Mouse (Mus musculus): Measurements from ENCODE around the gene Pepd. TPM values are rescaled to one million over a fixed set of nuclear protein-coding genes. Genes with fewer than 3 reads are reported as not detected.

Pepd gene
- polyA plus RNA-seq, 1 experiment from 2014 or later: 128 TPM

GRCm38 (mm10) chr7:35059467-35059866 lies 147.3 kb downstream of the Pepd start:
- CTCF ChIA-PET: interaction anchor here (0.8 to 1.4 kb wide), 2 partner anchors 11 to 40 kb away, joined by 3 read pairs; no protein-coding TSS in a partner anchor
- POLR2A ChIA-PET: no interaction called here
- in situ Hi-C loops (cut with MboI; ENCODE audit: low pct_unique_long_range_greater_than_20kb): no loop called here
- H3K27me3 ChIP-seq: no peaks in the 10 kb centered on the region
- DNase-seq (ENCODE audit: low read depth, low spot score): no peak
- no peak for TF ChIP-seq CTCF (IDR thresholded peaks at IDR 0.05)
- no peak for ATAC-seq

GRCm38 (mm10) chr7:35064286-35065258 lies 152.4 kb downstream of the Pepd start:
- H3K27me3 ChIP-seq: no peaks in the 10 kb centered on the region
- in situ Hi-C loops (cut with MboI; ENCODE audit: low pct_unique_long_range_greater_than_20kb): no loop called here
- no peak for TF ChIP-seq CTCF (IDR thresholded peaks at IDR 0.05)
- POLR2A ChIA-PET: interaction anchor here (0.6 kb wide), 1 partner anchor 8 kb away, joined by 3 read pairs; the partner anchor contains the start of gene Cebpg
- CTCF ChIA-PET: interaction anchor here (1.5 kb wide), 1 partner anchor 15 kb away, joined by 4 read pairs; no protein-coding TSS in a partner anchor
- no peak for DNase-seq (ENCODE audit: low read depth, low spot score)
- peak; percentile 47 for ATAC-seq

- H3K27me3 ChIP-seq: no peaks in the 10 kb centered on the region
- TF ChIP-seq CTCF (IDR thresholded peaks at IDR 0.05): no peak
- in situ Hi-C loops (cut with MboI; ENCODE audit: low pct_unique_long_range_greater_than_20kb): no loop called here
- DNase-seq (ENCODE audit: low read depth, low spot score) (no peak), ATAC-seq (no peak)
- ChIA-PET CTCF (interaction anchor here (0.8 to 1.2 kb wide), 2 partner anchors 14 to 35 kb away, joined by 3 read pairs; no protein-coding TSS in a partner anchor), POLR2A (interaction anchor here (0.6 kb wide), 2 partner anchors 12 to 29 kb away, joined by 5 to 7 read pairs; no protein-coding TSS in a partner anchor)
Observed at GRCm38 (mm10) chr7:35065958-35066357, 153.8 kb downstream of the Pepd start.

- ChIA-PET POLR2A (no interaction called here), CTCF (interaction anchor here (1.2 kb wide), 1 partner anchor 35 kb away, joined by 3 read pairs; no protein-coding TSS in a partner anchor)
- no peak for ATAC-seq
- DNase-seq (ENCODE audit: low read depth, low spot score): no peak
- TF ChIP-seq CTCF (IDR thresholded peaks at IDR 0.05): no peak
- no peaks in the 10 kb centered on the region for H3K27me3 ChIP-seq
- in situ Hi-C loops (cut with MboI; ENCODE audit: low pct_unique_long_range_greater_than_20kb): no loop called here
Observed at GRCm38 (mm10) chr7:35066640-35067212, 154.5 kb downstream of the Pepd start.

GRCm38 (mm10) chr7:35076645-35077044 lies 164.5 kb downstream of the Pepd start:
- POLR2A ChIA-PET: no interaction called here

GRCm38 (mm10) chr7:35080843-35081338 lies 168.7 kb downstream of the Pepd start:
- no peaks in the 10 kb centered on the region for H3K27me3 ChIP-seq
- no peak for TF ChIP-seq CTCF (IDR thresholded peaks at IDR 0.05)
- ATAC-seq (no peak), DNase-seq (ENCODE audit: low read depth, low spot score) (no peak)
- in situ Hi-C loops (cut with MboI; ENCODE audit: low pct_unique_long_range_greater_than_20kb): no loop called here
- ChIA-PET POLR2A (no interaction called here), CTCF (interaction anchor here (1.3 to 1.8 kb wide), 2 partner anchors 89 to 91 kb away, joined by 5 read pairs; no protein-coding TSS in a partner anchor)

More at GRCm38 (mm10) chr7:35076645-35077044, 164.5 kb downstream of the Pepd start:
- in situ Hi-C loops (cut with MboI; ENCODE audit: low pct_unique_long_range_greater_than_20kb): no loop called here
- DNase-seq (ENCODE audit: low read depth, low spot score): no peak
- no peaks in the 10 kb centered on the region for H3K27me3 ChIP-seq
- CTCF ChIA-PET: interaction anchor here (1.3 kb wide), 1 partner anchor 35 kb away, joined by 4 read pairs; no protein-coding TSS in a partner anchor
- no peak for ATAC-seq
- TF ChIP-seq CTCF (IDR thresholded peaks at IDR 0.05): no peak

- TF ChIP-seq CTCF (IDR thresholded peaks at IDR 0.05): no peak
- CTCF ChIA-PET: no interaction called here
- no peak for ATAC-seq
- H3K27me3 ChIP-seq: no peaks in the 10 kb centered on the region
- in situ Hi-C loops (cut with MboI; ENCODE audit: low pct_unique_long_range_greater_than_20kb): no loop called here
- POLR2A ChIA-PET: no interaction called here
- DNase-seq (ENCODE audit: low read depth, low spot score): no peak
Observed at GRCm38 (mm10) chr7:35081406-35082104, 169.4 kb downstream of the Pepd start.

- in situ Hi-C loops (cut with MboI; ENCODE audit: low pct_unique_long_range_greater_than_20kb): no loop called here
- ChIA-PET CTCF (no interaction called here), POLR2A (no interaction called here)
- ATAC-seq (no peak), DNase-seq (ENCODE audit: low read depth, low spot score) (no peak)
- TF ChIP-seq CTCF (IDR thresholded peaks at IDR 0.05): no peak
- no peaks in the 10 kb centered on the region for H3K27me3 ChIP-seq
Observed at GRCm38 (mm10) chr7:35084565-35085360, 172.6 kb downstream of the Pepd start.

- POLR2A ChIA-PET: no interaction called here
- DNase-seq (ENCODE audit: low read depth, low spot score): no peak
- no peak for ATAC-seq
- no peaks in the 10 kb centered on the region for H3K27me3 ChIP-seq
- CTCF ChIA-PET: interaction anchor here (0.8 to 1.6 kb wide), 4 partner anchors 9 to 85 kb away, joined by 3 to 7 read pairs (median 4); partner anchors contain the start of gene Cebpa
- TF ChIP-seq CTCF (IDR thresholded peaks at IDR 0.05): peak; percentile 16
- in situ Hi-C loops (cut with MboI; ENCODE audit: low pct_unique_long_range_greater_than_20kb): no loop called here
Observed at GRCm38 (mm10) chr7:35086271-35086861, 174.2 kb downstream of the Pepd start.
